Mouse (Mus musculus): Measurements from ENCODE around the gene Pnkp.

- TF ChIP-seq CTCF (IDR thresholded peaks at IDR 0.05; ENCODE audit: low read depth): no peak
- TF ChIP-seq EP300 (IDR thresholded peaks at IDR 0.05; ENCODE audit: low read depth): no peak
These were observed 9.2 kb upstream of the Pnkp start for GRCm38 (mm10) chr7:44847772-44848171.

Data from liver, embryonic 14.5 days (tissue).